Mouse (Mus musculus): Measurements from ENCODE around the gene Epb41l5. TPM values are rescaled to one million over a fixed set of nuclear protein-coding genes. Genes with fewer than 3 reads are reported as not detected.

Epb41l5 gene
- polyA plus RNA-seq, 1 experiment from 2014 or later: 26.2 TPM

- H3K36me3 ChIP-seq (ENCODE audit: control insufficient read depth, insufficient read depth, low read length): no peaks in the 10 kb centered on the region
- H3K9ac ChIP-seq (ENCODE audit: low read depth, low read length): no peak overlapping the region
- peaks cover 9% of the 10 kb centered on the region; the same call in 1 of the 2 replicates for H3K4me1 ChIP-seq (replicated peaks; ENCODE audit: control insufficient read depth, insufficient read depth, low read length)
- no peaks in the 10 kb centered on the region for H3K9me3 ChIP-seq (ENCODE audit: control insufficient read depth, low read length)
- no peak for DNase-seq (ENCODE audit: low spot score)
- H3K4me2 ChIP-seq: no peak overlapping the region
- no peaks in the 10 kb centered on the region for H3K27me3 ChIP-seq (replicated peaks; ENCODE audit: control insufficient read depth, insufficient read depth, low read length)
- WGBS: 73% methylated on average over 4 of the region's 4 CpGs
- ATAC-seq (replicated peaks; ENCODE audit: low FRiP score): no peak
- no peak overlapping the region for H3K27ac ChIP-seq (ENCODE audit: low read depth, low read length)
- no peak overlapping the region for H3K4me3 ChIP-seq (ENCODE audit: low read depth, low read length)
Measured at GRCm38 (mm10) chr1:119626837-119627236, 22.0 kb downstream of the Epb41l5 start.

- H3K9ac ChIP-seq (ENCODE audit: low read depth, low read length): no peak overlapping the region
- DNase-seq (ENCODE audit: low spot score): no peak
- no peaks in the 10 kb centered on the region for H3K4me1 ChIP-seq (replicated peaks; ENCODE audit: control insufficient read depth, insufficient read depth, low read length)
- H3K4me3 ChIP-seq (ENCODE audit: low read depth, low read length): no peak overlapping the region
- 78% methylated on average over 2 of the region's 2 CpGs for WGBS
- ATAC-seq (replicated peaks; ENCODE audit: low FRiP score): no peak
- H3K9me3 ChIP-seq (ENCODE audit: control insufficient read depth, low read length): no peaks in the 10 kb centered on the region
- no peaks in the 10 kb centered on the region for H3K27me3 ChIP-seq (replicated peaks; ENCODE audit: control insufficient read depth, insufficient read depth, low read length)
- no peak overlapping the region for H3K27ac ChIP-seq (ENCODE audit: low read depth, low read length)
- H3K36me3 ChIP-seq (ENCODE audit: control insufficient read depth, insufficient read depth, low read length): no peaks in the 10 kb centered on the region
- no peak overlapping the region for H3K4me2 ChIP-seq
Measured at GRCm38 (mm10) chr1:119624444-119624843, 24.4 kb downstream of the Epb41l5 start.

DNA sequence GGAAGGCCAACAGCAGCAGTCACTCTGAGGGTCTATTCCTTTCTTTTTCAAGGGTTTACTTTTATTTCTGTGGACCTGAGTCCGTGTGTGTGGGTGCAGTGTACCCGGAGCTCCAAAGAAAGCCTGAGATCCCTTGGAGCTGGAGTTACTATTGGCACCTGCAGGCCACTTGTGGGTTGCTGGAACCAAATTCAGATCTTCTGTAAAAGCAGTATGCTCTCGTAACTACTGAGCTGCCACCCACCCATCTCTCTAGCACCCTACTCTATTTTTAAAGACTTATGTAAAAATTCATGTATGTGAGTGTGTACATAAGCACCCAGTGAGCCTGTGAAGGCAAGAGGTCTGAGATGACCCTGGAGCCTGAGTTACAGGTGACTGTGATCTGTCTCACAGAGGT lies 43.4 kb downstream of the Epb41l5 start:
- 83% methylated on average over 3 of the region's 3 CpGs for WGBS
- H3K4me3 ChIP-seq (ENCODE audit: low read depth, low read length): no peak overlapping the region
- no peaks in the 10 kb centered on the region for H3K27me3 ChIP-seq (replicated peaks; ENCODE audit: control insufficient read depth, insufficient read depth, low read length)
- ATAC-seq (replicated peaks; ENCODE audit: low FRiP score): no peak
- peaks cover 3% of the 10 kb centered on the region for H3K36me3 ChIP-seq (ENCODE audit: control insufficient read depth, insufficient read depth, low read length)
- H3K4me2 ChIP-seq: no peak overlapping the region
- H3K27ac ChIP-seq (ENCODE audit: low read depth, low read length): no peak overlapping the region
- no peaks in the 10 kb centered on the region for H3K4me1 ChIP-seq (replicated peaks; ENCODE audit: control insufficient read depth, insufficient read depth, low read length)
- H3K9me3 ChIP-seq (ENCODE audit: control insufficient read depth, low read length): no peaks in the 10 kb centered on the region
- DNase-seq (ENCODE audit: low spot score): no peak
- H3K9ac ChIP-seq (ENCODE audit: low read depth, low read length): no peak overlapping the region

DNA sequence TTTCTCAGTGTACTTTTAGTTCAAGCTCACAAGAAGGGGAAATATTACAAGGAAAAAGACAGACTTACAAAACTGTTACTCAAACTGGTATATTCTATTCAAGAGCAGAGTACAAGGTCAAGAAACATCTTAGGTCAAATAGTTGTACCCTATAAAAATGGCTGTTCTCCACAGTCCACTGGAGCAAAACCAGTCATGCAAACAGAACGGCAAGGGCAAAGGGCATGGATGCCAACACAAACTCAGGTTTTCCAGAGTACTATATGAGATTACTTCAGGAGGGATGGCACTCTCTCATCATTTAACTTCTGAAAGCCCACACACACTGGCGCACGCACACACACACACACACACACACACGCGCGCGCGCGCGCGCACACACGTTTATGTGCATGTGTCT lies 46.4 kb downstream of the Epb41l5 start:
- no peak overlapping the region for H3K4me3 ChIP-seq (ENCODE audit: low read depth, low read length)
- no peak overlapping the region for H3K9ac ChIP-seq (ENCODE audit: low read depth, low read length)
- H3K27ac ChIP-seq (ENCODE audit: low read depth, low read length): no peak overlapping the region
- H3K36me3 ChIP-seq (ENCODE audit: control insufficient read depth, insufficient read depth, low read length): no peaks in the 10 kb centered on the region
- H3K4me2 ChIP-seq: no peak overlapping the region
- WGBS: 98% methylated on average over 12 of the region's 12 CpGs
- no peaks in the 10 kb centered on the region for H3K27me3 ChIP-seq (replicated peaks; ENCODE audit: control insufficient read depth, insufficient read depth, low read length)
- ATAC-seq (replicated peaks; ENCODE audit: low FRiP score) (no peak), DNase-seq (ENCODE audit: low spot score) (no peak)
- no peaks in the 10 kb centered on the region for H3K4me1 ChIP-seq (replicated peaks; ENCODE audit: control insufficient read depth, insufficient read depth, low read length)
- no peaks in the 10 kb centered on the region for H3K9me3 ChIP-seq (ENCODE audit: control insufficient read depth, low read length)

- H3K4me2 ChIP-seq: no peak overlapping the region
- WGBS: 81% methylated on average over 6 of the region's 6 CpGs
- no peaks in the 10 kb centered on the region for H3K4me1 ChIP-seq (replicated peaks; ENCODE audit: control insufficient read depth, insufficient read depth, low read length)
Measured at GRCm38 (mm10) chr1:119598855-119599254, 49.9 kb downstream of the Epb41l5 start.

DNA sequence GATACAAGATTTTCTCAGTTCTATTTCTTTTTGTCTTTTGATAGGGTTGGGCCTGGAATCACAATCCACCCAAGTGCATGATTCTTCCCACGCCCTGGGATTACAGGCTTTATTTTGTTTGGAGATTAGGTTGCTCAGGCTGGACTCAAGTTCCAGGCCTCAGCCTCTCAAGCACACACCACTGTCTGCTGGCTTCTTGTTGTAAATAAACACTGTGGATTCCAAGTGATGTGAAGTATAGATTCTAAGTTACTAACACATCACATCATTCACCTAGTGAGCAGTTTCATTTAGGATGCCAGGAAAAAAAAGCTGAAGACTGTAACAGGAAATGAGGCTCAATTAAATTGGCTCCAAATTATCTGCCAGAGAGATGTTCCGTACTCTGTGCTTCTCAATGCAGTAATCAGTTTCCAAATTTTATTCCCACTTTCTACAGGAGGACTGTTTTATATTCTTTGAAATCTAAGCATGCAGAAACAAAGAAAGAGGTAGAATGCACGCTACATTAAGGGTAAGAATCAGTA lies 51.8 kb downstream of the Epb41l5 start:
- no peak overlapping the region for H3K4me3 ChIP-seq (ENCODE audit: low read depth, low read length)
- ATAC-seq (replicated peaks; ENCODE audit: low FRiP score): no peak
- H3K36me3 ChIP-seq (ENCODE audit: control insufficient read depth, insufficient read depth, low read length): no peaks in the 10 kb centered on the region
- no peak for DNase-seq (ENCODE audit: low spot score)
- no peaks in the 10 kb centered on the region for H3K9me3 ChIP-seq (ENCODE audit: control insufficient read depth, low read length)
- H3K27me3 ChIP-seq (replicated peaks; ENCODE audit: control insufficient read depth, insufficient read depth, low read length): no peaks in the 10 kb centered on the region
- WGBS: 73% methylated on average over 3 of the region's 3 CpGs
- no peak overlapping the region for H3K9ac ChIP-seq (ENCODE audit: low read depth, low read length)
- H3K27ac ChIP-seq (ENCODE audit: low read depth, low read length): no peak overlapping the region
- no peaks in the 10 kb centered on the region for H3K4me1 ChIP-seq (replicated peaks; ENCODE audit: control insufficient read depth, insufficient read depth, low read length)
- H3K4me2 ChIP-seq: no peak overlapping the region

More at GRCm38 (mm10) chr1:119598855-119599254, 49.9 kb downstream of the Epb41l5 start:
- no peaks in the 10 kb centered on the region for H3K36me3 ChIP-seq (ENCODE audit: control insufficient read depth, insufficient read depth, low read length)
- H3K4me3 ChIP-seq (ENCODE audit: low read depth, low read length): no peak overlapping the region
- H3K27me3 ChIP-seq (replicated peaks; ENCODE audit: control insufficient read depth, insufficient read depth, low read length): no peaks in the 10 kb centered on the region
- H3K27ac ChIP-seq (ENCODE audit: low read depth, low read length): no peak overlapping the region
- no peak for DNase-seq (ENCODE audit: low spot score)
- H3K9ac ChIP-seq (ENCODE audit: low read depth, low read length): no peak overlapping the region
- H3K9me3 ChIP-seq (ENCODE audit: control insufficient read depth, low read length): no peaks in the 10 kb centered on the region
- no peak for ATAC-seq (replicated peaks; ENCODE audit: low FRiP score)

DNA sequence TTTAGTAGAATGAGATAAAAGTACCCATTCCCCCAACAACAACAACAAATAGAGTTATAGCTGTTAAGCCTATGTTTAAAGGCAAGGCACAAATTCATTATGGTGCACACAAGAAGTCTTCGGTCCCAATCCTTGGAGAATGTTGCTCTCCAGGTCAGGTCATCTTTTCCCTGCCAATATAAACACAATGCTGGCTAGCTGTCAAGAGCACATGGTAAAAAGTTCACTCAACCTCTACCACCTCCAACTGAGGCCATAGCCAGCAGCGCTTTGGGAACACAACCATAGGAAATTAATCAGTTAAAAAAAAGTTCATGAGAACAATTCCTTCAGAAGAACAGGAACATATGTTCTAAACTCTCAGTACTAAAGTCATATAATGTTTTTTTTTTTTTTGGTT lies 58.8 kb downstream of the Epb41l5 start:
- Histone ChIP-seq H3K27me3 (replicated peaks; ENCODE audit: control insufficient read depth, insufficient read depth, low read length) (no peaks in the 10 kb centered on the region), H3K9ac (ENCODE audit: low read depth, low read length) (no peak overlapping the region), H3K4me1 (replicated peaks; ENCODE audit: control insufficient read depth, insufficient read depth, low read length) (no peaks in the 10 kb centered on the region), H3K4me2 (no peak overlapping the region), H3K36me3 (ENCODE audit: control insufficient read depth, insufficient read depth, low read length) (no peaks in the 10 kb centered on the region), H3K9me3 (ENCODE audit: control insufficient read depth, low read length) (no peaks in the 10 kb centered on the region), H3K27ac (ENCODE audit: low read depth, low read length) (no peak overlapping the region), H3K4me3 (ENCODE audit: low read depth, low read length) (no peak overlapping the region)
- ATAC-seq (replicated peaks; ENCODE audit: low FRiP score) (no peak), DNase-seq (ENCODE audit: low spot score) (no peak)
- WGBS: 90% methylated on average over 2 of the region's 2 CpGs

GRCm38 (mm10) chr1:119584974-119585373 lies 63.8 kb downstream of the Epb41l5 start:
- H3K4me3 ChIP-seq (ENCODE audit: low read depth, low read length): no peak overlapping the region
- H3K27ac ChIP-seq (ENCODE audit: low read depth, low read length): no peak overlapping the region
- WGBS: 89% methylated on average over 2 of the region's 2 CpGs
- no peaks in the 10 kb centered on the region for H3K4me1 ChIP-seq (replicated peaks; ENCODE audit: control insufficient read depth, insufficient read depth, low read length)
- H3K4me2 ChIP-seq: no peak overlapping the region
- H3K36me3 ChIP-seq (ENCODE audit: control insufficient read depth, insufficient read depth, low read length): no peaks in the 10 kb centered on the region
- H3K9me3 ChIP-seq (ENCODE audit: control insufficient read depth, low read length): no peaks in the 10 kb centered on the region; the same call in 1 of the 2 replicates
- no peaks in the 10 kb centered on the region for H3K27me3 ChIP-seq (replicated peaks; ENCODE audit: control insufficient read depth, insufficient read depth, low read length)
- H3K9ac ChIP-seq (ENCODE audit: low read depth, low read length): no peak overlapping the region
- DNase-seq (ENCODE audit: low spot score) (no peak), ATAC-seq (replicated peaks; ENCODE audit: low FRiP score) (no peak)

DNA sequence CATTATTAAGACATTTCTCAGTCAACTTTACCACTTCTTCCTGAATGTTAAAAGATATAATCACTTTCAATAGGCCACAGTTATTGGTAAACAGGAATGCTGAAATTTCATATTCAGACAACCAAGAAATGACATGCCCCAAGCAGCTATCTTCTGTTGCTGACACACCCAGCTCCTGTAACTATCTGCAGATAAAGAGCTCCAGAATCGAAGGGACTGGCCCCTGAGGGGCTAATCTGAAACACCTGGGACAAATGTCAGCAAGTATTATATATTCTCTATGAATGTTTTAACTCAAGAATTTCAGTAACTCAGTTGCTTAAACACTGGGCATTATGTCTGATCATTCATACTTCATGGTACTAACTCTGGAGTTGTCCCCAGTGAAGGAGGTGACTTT lies 78.7 kb downstream of the Epb41l5 start:
- ATAC-seq (replicated peaks; ENCODE audit: low FRiP score) (peak; percentile 80; the same call in 1 of the 2 replicates), DNase-seq (ENCODE audit: low spot score) (no peak)
- Histone ChIP-seq H3K27ac (ENCODE audit: low read depth, low read length) (no peak overlapping the region), H3K9ac (ENCODE audit: low read depth, low read length) (no peak overlapping the region), H3K4me2 (peak overlapping the region; percentile 8; the same call in 1 of the 2 replicates), H3K9me3 (ENCODE audit: control insufficient read depth, low read length) (no peaks in the 10 kb centered on the region), H3K27me3 (replicated peaks; ENCODE audit: control insufficient read depth, insufficient read depth, low read length) (no peaks in the 10 kb centered on the region), H3K4me1 (replicated peaks; ENCODE audit: control insufficient read depth, insufficient read depth, low read length) (no peaks in the 10 kb centered on the region; the same call in 1 of the 2 replicates), H3K4me3 (ENCODE audit: low read depth, low read length) (no peak overlapping the region), H3K36me3 (ENCODE audit: control insufficient read depth, insufficient read depth, low read length) (no peaks in the 10 kb centered on the region)
- WGBS: 30% methylated on average over 1 of the region's 1 CpGs

Measured in liver, embryonic 11.5 days (tissue).